Mouse (Mus musculus): Measurements from ENCODE around the gene Serac1. TPM values are rescaled to one million over a fixed set of nuclear protein-coding genes. Genes with fewer than 3 reads are reported as not detected.

Serac1 gene
- total and polyA plus RNA-seq, 3 experiments, result 4.1 to 5.9 TPM; not detected in 1

DNA sequence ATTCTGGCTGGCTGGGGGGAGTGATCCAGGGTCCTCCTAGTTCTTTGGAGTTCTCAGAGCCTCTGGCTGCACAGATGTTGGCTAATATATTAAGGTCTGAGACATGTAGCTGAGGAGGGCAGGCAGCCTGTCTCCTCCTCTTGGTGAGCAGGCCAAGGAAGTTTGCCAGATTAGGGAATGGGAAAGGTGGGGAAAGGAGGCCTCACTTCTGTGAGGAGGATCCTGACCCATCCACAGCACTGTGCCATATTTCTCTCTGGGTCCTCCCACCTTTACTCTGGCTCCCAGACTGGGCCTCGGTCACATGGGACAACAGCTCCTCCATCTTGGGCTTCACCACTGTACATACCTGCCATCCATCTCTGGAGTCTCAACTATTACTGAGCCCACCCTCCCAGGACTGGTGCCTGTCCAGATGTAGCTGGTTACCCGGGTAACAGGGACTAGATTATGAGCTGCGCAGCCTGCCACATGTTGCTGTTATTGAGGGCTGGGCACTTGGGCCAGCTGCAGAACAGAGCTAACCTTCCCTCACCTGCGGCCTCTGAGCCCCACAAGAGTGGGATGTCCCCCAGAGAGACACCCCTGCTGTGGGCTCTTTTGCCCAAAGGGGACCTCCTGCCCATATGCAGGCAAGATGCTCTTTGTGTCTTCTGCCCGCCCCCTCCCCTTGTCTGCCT lies 72.3 kb downstream of the Serac1 start:
- H3K36me3 ChIP-seq (ENCODE audit: control insufficient read depth in 1 of 2, insufficient read depth in 2 of 2, low read length in 2 of 2), result peaks cover 0 to 15% of the 10 kb centered on the region in 2 experiments; a peak in 2 of 4 replicates
- no peak overlapping the region for H3K9ac ChIP-seq (ENCODE audit: control insufficient read depth, low read depth, low read length, poor library complexity, severe bottlenecking)
- no peaks in the 10 kb centered on the region for H3K9me3 ChIP-seq (replicated peaks; ENCODE audit: insufficient read depth, low read length)
- no peaks in the 10 kb centered on the region for H3K79me2 ChIP-seq (ENCODE audit: control insufficient read depth, insufficient read depth, low read length, poor library complexity)
- DNase-seq (ENCODE audit: low read depth, low spot score), result no peak
- H3K27ac ChIP-seq (ENCODE audit: control insufficient read depth, low read depth, low read length), result no peak overlapping the region
- TF ChIP-seq MYC (IDR thresholded peaks at IDR 0.05; ENCODE audit: low read depth, low read length) (no peak), MAFK (IDR thresholded peaks at IDR 0.05; ENCODE audit: borderline replicate concordance, low read depth, low read length) (no peak), ETS1 (IDR thresholded peaks at IDR 0.05; ENCODE audit: low read depth, low read length) (no peak), JUND (IDR thresholded peaks at IDR 0.05; ENCODE audit: low read depth, low read length) (no peak), NELFE (IDR thresholded peaks at IDR 0.05; ENCODE audit: low read depth, low read length) (no peak), POLR2AphosphoS5 (IDR thresholded peaks at IDR 0.05; ENCODE audit: borderline replicate concordance, low read depth, low read length) (no peak), POLR2AphosphoS2 (IDR thresholded peaks at IDR 0.05; ENCODE audit: low read length) (no peak), TCF12 (IDR thresholded peaks at IDR 0.05; ENCODE audit: low read depth, low read length) (no peak), SIN3A (IDR thresholded peaks at IDR 0.05; ENCODE audit: low read length) (no peak), MEF2A (IDR thresholded peaks at IDR 0.05; ENCODE audit: extremely low read depth, insufficient replicate concordance, low read depth, low read length, poor library complexity, severe bottlenecking) (no peak), E2F4 (IDR thresholded peaks at IDR 0.05; ENCODE audit: borderline replicate concordance, low read depth, low read length) (no peak), MYB (IDR thresholded peaks at IDR 0.05; ENCODE audit: low read depth, low read length) (no peak), MAX (IDR thresholded peaks at IDR 0.05; ENCODE audit: low read length) (no peak), ELF1 (IDR thresholded peaks at IDR 0.05; ENCODE audit: low read depth, low read length) (no peak), GATA1 (IDR thresholded peaks at IDR 0.05; ENCODE audit: low read depth, low read length) (no peak), HCFC1 (IDR thresholded peaks at IDR 0.05; ENCODE audit: low read depth, low read length) (no peak), ZMIZ1 (IDR thresholded peaks at IDR 0.05; ENCODE audit: low read depth, low read length) (no peak), USF2 (IDR thresholded peaks at IDR 0.05; ENCODE audit: borderline replicate concordance in 1 of 2, insufficient read depth in 1 of 2, low read depth in 1 of 2, low read length in 2 of 2) (no peak), ZNF384 (IDR thresholded peaks at IDR 0.05; ENCODE audit: low read depth, low read length) (no peak), TAL1 (IDR thresholded peaks at IDR 0.05; ENCODE audit: low read length) (no peak)
- no peak overlapping the region for H3K4me3 ChIP-seq (ENCODE audit: control insufficient read depth in 1 of 2, insufficient read depth in 1 of 2, low read depth in 2 of 2, low read length in 2 of 2)
- H3K4me1 ChIP-seq (ENCODE audit: control insufficient read depth in 1 of 2, insufficient read depth in 2 of 2, low read length in 2 of 2), result peaks cover 9 to 21% of the 10 kb centered on the region in 2 experiments
- H3K27me3 ChIP-seq (ENCODE audit: control insufficient read depth in 1 of 2, insufficient read depth in 2 of 2, low read length in 2 of 2), result no peaks in the 10 kb centered on the region

Data from MEL (cell line).